Comparison of ENCODE assay signal across 9 mouse cellular contexts in the genomic region with DNA sequence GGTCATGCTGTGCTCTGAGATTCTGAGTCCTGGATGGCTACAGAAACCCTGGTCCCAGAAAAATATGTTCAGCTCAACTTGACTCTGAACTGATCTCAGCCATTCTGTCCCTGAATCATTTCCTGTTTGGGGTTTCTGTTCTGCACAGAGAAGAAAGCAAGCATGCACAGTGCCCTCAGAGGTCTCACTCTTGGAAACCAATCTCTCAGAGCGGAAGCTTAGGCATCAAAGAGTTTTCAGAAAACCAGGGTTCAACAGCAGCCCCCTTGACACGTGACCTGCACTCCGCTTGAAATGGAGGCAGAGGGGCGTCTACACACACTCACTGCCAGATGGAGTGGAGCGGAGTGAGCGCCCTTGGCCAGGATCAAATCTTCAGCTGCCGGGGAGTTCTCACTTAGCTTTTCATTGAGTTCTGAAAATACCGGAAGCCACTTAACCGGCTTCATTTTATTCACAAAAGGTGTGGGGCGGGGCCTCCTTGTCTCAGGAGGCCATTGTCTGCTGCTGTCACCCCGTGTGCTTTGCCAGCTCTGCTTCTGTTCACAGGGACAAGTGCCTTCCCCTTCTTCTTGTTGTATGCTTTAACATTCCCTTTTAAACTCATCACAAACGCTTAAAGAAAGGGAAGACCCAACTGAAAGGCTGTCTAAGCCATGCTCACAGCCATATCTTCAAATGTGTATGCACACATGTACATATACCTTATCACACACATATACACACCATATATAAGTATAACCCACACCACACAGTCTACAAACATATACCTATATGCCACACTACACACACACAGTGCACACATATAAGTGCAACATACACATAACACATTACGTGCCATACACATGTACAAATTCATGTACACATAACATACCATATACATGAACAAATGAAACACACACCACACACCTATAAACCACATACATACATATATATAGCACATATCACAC. TPM values are rescaled to one million over a fixed set of nuclear protein-coding genes. Genes with fewer than 3 reads are reported as not detected.
A peak's percentile ranks its signal among the peaks of the same experiment; 100 is the strongest.
DNase-seq lines count a peak whose midpoint lies in the region; ATAC-seq and TF ChIP-seq lines count a peak whose summit lies in the region.
"Had no signal": no experiment of that assay in that cellular context is flagged by ENCODE, and none has a peak within 500 bp of the region (broad histone marks: within the 10 kb centered on the region; RNA-seq: fewer than 3 reads in every experiment).

No protein-coding gene starts in this region.

- H3K9ac ChIP-seq in kidney, embryonic 14.5 days (ENCODE audit: low read depth, low read length) = no peak overlapping the region
- no peak overlapping the region for H3K9ac ChIP-seq in forebrain, embryonic 11.5 days (ENCODE audit: low read length)
- H3K9ac ChIP-seq in intestine, embryonic 14.5 days (ENCODE audit: low read length) = no peak overlapping the region
- peak overlapping the region; percentile 50; the same call in 1 of the 2 replicates for H3K9ac ChIP-seq in stomach, postnatal 0 days (ENCODE audit: low read length)

- ATAC-seq in kidney, embryonic 14.5 days (ENCODE audit: low FRiP score, low TSS enrichment) = 0 out of 2 replicates have a peak, but pooled peaks have one; percentile 14
- peak; percentile 79 for ATAC-seq in forebrain, embryonic 11.5 days (replicated peaks; ENCODE audit: low FRiP score)
- ATAC-seq in intestine, embryonic 14.5 days (replicated peaks; ENCODE audit: low FRiP score, low TSS enrichment, low read depth) = no peak
- ATAC-seq in stomach, postnatal 0 days (ENCODE audit: low FRiP score, low TSS enrichment) = peak; percentile 24; the same call in 1 of the 2 replicates
- ATAC-seq: Patski had no signal

- H3K4me2 ChIP-seq in kidney, embryonic 14.5 days (replicated peaks; ENCODE audit: low read depth, low read length) = no peak overlapping the region
- peak overlapping the region; percentile 31; the same call in 1 of the 2 replicates for H3K4me2 ChIP-seq in forebrain, embryonic 11.5 days (ENCODE audit: low read depth, low read length, severe bottlenecking)
- no peak overlapping the region for H3K4me2 ChIP-seq in intestine, embryonic 14.5 days (ENCODE audit: low read length)
- H3K4me2 ChIP-seq in stomach, postnatal 0 days (replicated peaks; ENCODE audit: low read depth) = peak overlapping the region; percentile 42; the same call in 1 of the 2 replicates

- no peaks in the 10 kb centered on the region for H3K27me3 ChIP-seq in kidney, embryonic 14.5 days (ENCODE audit: control insufficient read depth, insufficient read depth, low read length)
- no peaks in the 10 kb centered on the region for H3K27me3 ChIP-seq in forebrain, embryonic 11.5 days (ENCODE audit: control insufficient read depth, insufficient read depth, low read length)
- H3K27me3 ChIP-seq in intestine, embryonic 14.5 days (replicated peaks; ENCODE audit: control insufficient read depth, insufficient read depth, low read length) = no peaks in the 10 kb centered on the region
- no peaks in the 10 kb centered on the region for H3K27me3 ChIP-seq in stomach, postnatal 0 days (ENCODE audit: control insufficient read depth, insufficient read depth, low read length)
- H3K27me3 ChIP-seq: Patski had no signal

- H3K4me3 ChIP-seq in kidney, embryonic 14.5 days (ENCODE audit: low read length) = no peak overlapping the region
- no peak overlapping the region for H3K4me3 ChIP-seq in forebrain, embryonic 11.5 days (ENCODE audit: low read depth, low read length)
- H3K4me3 ChIP-seq in intestine, embryonic 14.5 days (ENCODE audit: low read depth, low read length) = no peak overlapping the region
- H3K4me3 ChIP-seq in stomach, postnatal 0 days (ENCODE audit: low read depth, low read length) = no peak overlapping the region; the same call in 1 of the 2 replicates

- no peak for TF ChIP-seq EP300 in stomach, postnatal 0 days (optimal IDR thresholded peaks at IDR 0.05)

- WGBS in kidney, embryonic 14.5 days = 32% methylated on average over 13 of the region's 13 CpGs
- WGBS in forebrain, embryonic 11.5 days = 21% methylated on average over 13 of the region's 13 CpGs
- 44% methylated on average over 13 of the region's 13 CpGs for WGBS in intestine, embryonic 14.5 days
- WGBS in stomach, postnatal 0 days = 38% methylated on average over 13 of the region's 13 CpGs

- peaks cover 32% of the 10 kb centered on the region for H3K4me1 ChIP-seq in kidney, embryonic 14.5 days (ENCODE audit: control insufficient read depth, insufficient read depth, low read length)
- peaks cover 8% of the 10 kb centered on the region for H3K4me1 ChIP-seq in forebrain, embryonic 11.5 days (replicated peaks; ENCODE audit: control insufficient read depth, insufficient read depth, low read length)
- H3K4me1 ChIP-seq in intestine, embryonic 14.5 days (replicated peaks; ENCODE audit: control insufficient read depth, insufficient read depth, low read length) = peaks cover 2% of the 10 kb centered on the region
- peaks cover 4% of the 10 kb centered on the region; the same call in 1 of the 2 replicates for H3K4me1 ChIP-seq in stomach, postnatal 0 days (replicated peaks; ENCODE audit: control insufficient read depth, insufficient read depth)

- TF ChIP-seq CTCF in stomach, postnatal 0 days (IDR thresholded peaks at IDR 0.05; ENCODE audit: low read depth) = no peak

- peak overlapping the region; percentile 33 for H3K27ac ChIP-seq in kidney, embryonic 14.5 days (ENCODE audit: low read depth, low read length)
- peak overlapping the region; percentile 51 for H3K27ac ChIP-seq in forebrain, embryonic 11.5 days (ENCODE audit: low read depth, low read length)
- peak overlapping the region; percentile 14; the same call in 1 of the 2 replicates for H3K27ac ChIP-seq in intestine, embryonic 14.5 days (ENCODE audit: low read depth)
- H3K27ac ChIP-seq in stomach, postnatal 0 days (replicated peaks) = peak overlapping the region; percentile 63

- no peaks in the 10 kb centered on the region for H3K9me3 ChIP-seq in kidney, embryonic 14.5 days (ENCODE audit: control insufficient read depth, low read length)
- no peaks in the 10 kb centered on the region for H3K9me3 ChIP-seq in forebrain, embryonic 11.5 days (ENCODE audit: control insufficient read depth, low read length)
- H3K9me3 ChIP-seq in intestine, embryonic 14.5 days (ENCODE audit: control insufficient read depth, low read length) = no peaks in the 10 kb centered on the region
- no peaks in the 10 kb centered on the region for H3K9me3 ChIP-seq in stomach, postnatal 0 days (ENCODE audit: control insufficient read depth, low read length)

- DNase-seq in kidney, adult 11 months = no peak
- DNase-seq in forebrain, embryonic 11.5 days (ENCODE audit: low spot score) = no peak
- DNase-seq in intestine, embryonic 14.5 days (ENCODE audit: low spot score) = no peak
- DNase-seq in lung, postnatal 36 days = peak; percentile 58
- DNase-seq in stomach, postnatal 0 days (ENCODE audit: low spot score) = peak; percentile 36
- DNase-seq in layer of hippocampus, postnatal 36 days = no peak
- DNase-seq in frontal cortex, postnatal 36 days (ENCODE audit: low spot score in 2 of 2) = no peak

- H3K36me3 ChIP-seq in kidney, embryonic 14.5 days (ENCODE audit: control insufficient read depth, insufficient read depth, low read length) = no peaks in the 10 kb centered on the region
- H3K36me3 ChIP-seq in forebrain, embryonic 11.5 days (ENCODE audit: control insufficient read depth, insufficient read depth, low read length) = no peaks in the 10 kb centered on the region
- no peaks in the 10 kb centered on the region for H3K36me3 ChIP-seq in intestine, embryonic 14.5 days (ENCODE audit: control insufficient read depth, insufficient read depth, low read length)
- no peaks in the 10 kb centered on the region for H3K36me3 ChIP-seq in stomach, postnatal 0 days (ENCODE audit: control insufficient read depth, insufficient read depth, low read length)

RNA-seq across cellular contexts. Expression of a gene that starts 36.2 kb away (rescaled TPM):
- polyA plus RNA-seq in kidney, embryonic 14.5 days (2014; fragmentation: Nextera tagmentation; extraction: Ambion mirVana) = 71.7 and 88.3 TPM in 2 replicates
- polyA plus RNA-seq in forebrain, embryonic 11.5 days (2014; fragmentation: Nextera tagmentation; extraction: Ambion mirVana) = 110 TPM in 2 replicates
- 76.8 and 79.3 TPM in 2 replicates for polyA plus RNA-seq in intestine, embryonic 14.5 days (2014; fragmentation: Nextera tagmentation; extraction: Ambion mirVana)
- 32.0 and 32.2 TPM in 2 replicates for polyA plus RNA-seq in stomach, postnatal 0 days (2015; fragmentation: Nextera tagmentation; extraction: Ambion mirVana)
- 100 to 1,000 TPM; 131 to 134 TPM for total RNA-seq in layer of hippocampus, postnatal 36 days (2021)

Comparison
In these comparisons a context has a peak if more than half of its experiments do, and no peak if none do; other contexts are left out.
1. H3K4me2 ChIP-seq: peak in forebrain, embryonic 11.5 days (single experiment) and stomach, postnatal 0 days (single experiment); none in kidney, embryonic 14.5 days (single experiment) and intestine, embryonic 14.5 days (single experiment).
2. DNase-seq: peak in lung, postnatal 36 days (single experiment) and stomach, postnatal 0 days (single experiment); none in kidney, adult 11 months (single experiment), forebrain, embryonic 11.5 days (single experiment), intestine, embryonic 14.5 days (single experiment), layer of hippocampus, postnatal 36 days (0 of 2) and frontal cortex, postnatal 36 days (0 of 2).
3. Peak in every context shown above with its lines, with median percentiles within 50 percentile points of each other: H3K27ac ChIP-seq.